Mouse (Mus musculus) MEL-GATA-1-ER (cell line): ENCODE measurements around the gene Cfap58.

Experiments
- DNase-seq: peaks from one replicate; pipeline ENCODE4 v3.0.0-alpha.2; 2012; ENCODE audit warnings: low read depth; ENCODE audit errors: extremely low read depth

The Cfap58 gene

DNA sequence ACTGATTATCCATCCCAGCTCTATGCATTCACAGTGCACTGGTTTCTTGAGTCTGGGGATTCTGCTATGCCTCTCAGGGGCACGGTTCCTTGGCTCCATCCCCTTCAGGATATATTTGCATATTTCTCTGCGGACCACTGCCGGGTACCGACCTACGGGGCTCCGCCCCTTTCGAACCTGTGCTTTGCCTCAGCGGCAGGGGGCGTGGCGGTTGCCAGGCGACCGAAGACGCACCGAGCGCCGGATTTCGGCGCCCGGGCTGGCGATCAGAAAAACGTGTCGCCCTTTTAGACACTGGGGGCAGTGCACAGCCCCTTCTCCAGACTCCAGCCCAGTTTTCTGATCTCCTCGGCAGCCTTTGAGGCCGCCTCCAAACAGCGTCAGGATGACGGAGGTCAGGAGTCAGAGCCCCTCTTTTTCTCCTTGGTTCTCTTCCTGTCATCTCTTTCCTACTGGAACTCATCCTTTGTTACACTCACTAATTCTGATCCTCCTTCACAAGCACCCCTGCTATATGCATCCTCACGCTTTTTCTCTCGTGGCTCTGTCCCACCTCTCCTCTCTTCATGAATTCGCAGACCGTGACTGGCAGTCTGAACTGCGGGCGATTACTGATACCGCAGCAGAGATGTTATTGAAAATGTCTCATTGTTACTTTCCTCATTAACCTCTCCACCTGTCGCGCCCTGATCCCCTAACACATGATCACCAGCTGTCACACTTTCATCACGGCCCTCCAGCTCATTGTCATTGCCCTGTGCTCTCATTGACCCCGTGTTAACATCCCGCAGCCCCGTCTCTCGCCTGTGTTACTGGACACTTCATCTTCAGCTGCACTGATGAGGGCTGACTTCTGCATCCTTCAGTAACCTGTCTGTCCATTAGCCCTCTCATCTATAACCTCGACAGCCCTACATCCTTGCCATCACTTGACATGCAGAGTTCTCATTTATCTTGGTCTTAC, at the start of gene Cfap58:
Gene Cfap58 (plus strand): TSS at position 233 of the 964 bp plus-strand sequence.
- DNase-seq = no peak

- DNase-seq = no peak
Observed at GRCm38 (mm10) chr19:47888037-47888436, 49.4 kb upstream of the Cfap58 start.

DNA sequence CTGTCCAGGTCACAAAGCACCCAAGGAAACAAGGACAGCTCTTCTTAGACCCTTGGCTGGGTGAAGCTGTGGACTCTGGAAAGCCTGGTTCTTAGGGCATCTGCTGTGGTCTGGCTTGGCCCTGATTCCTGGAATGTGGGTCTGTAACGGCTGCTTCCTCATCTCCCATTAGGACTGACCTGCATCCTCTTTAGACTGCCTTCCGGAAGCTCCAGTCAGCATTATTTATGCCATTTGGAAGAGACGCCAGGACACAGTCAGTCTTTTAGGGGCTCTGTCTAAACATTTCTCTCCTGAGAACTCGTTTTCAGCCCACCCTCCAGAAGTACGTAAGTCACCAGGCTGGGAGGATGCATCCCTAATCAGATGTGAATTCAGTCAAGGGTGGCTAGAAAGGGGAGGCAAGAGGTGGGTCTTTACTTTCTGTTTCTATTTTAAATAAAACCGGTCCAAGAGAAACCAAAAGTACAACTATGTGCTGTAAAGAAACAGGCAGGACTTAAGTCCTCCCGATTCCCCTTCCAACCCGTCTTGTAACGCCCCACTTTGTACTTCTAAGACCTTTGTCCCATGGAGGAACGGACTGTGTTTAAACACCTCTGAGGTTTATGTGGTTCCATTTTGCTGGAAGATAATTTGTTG, 46.9 kb upstream of the Cfap58 start:
- no peak for DNase-seq

- DNase-seq = no peak
Observed at GRCm38 (mm10) chr19:47891562-47892312, 45.7 kb upstream of the Cfap58 start.

DNA sequence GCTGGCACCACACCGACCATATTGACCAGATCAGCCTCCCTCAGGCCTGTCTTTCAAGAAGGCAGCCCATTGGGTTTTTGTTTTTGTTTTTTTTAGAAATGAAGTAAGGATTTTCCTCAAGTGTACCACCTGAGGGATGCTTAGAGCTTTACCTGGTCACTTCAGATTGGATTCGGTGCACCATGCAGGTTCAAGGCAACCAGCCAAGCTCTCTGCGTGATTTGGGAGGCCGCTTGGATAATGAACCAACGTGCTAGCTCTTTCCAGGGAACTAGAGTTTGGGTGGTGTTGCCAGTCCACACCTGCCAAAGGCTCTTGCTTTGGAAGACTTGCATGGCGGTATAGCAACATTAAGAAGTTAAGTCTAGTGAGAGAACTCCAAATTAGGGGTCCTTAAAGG, 44.4 kb upstream of the Cfap58 start:
- no peak for DNase-seq

- peak; percentile 94 for DNase-seq
Observed at GRCm38 (mm10) chr19:47898472-47899079, 38.9 kb upstream of the Cfap58 start.

DNA sequence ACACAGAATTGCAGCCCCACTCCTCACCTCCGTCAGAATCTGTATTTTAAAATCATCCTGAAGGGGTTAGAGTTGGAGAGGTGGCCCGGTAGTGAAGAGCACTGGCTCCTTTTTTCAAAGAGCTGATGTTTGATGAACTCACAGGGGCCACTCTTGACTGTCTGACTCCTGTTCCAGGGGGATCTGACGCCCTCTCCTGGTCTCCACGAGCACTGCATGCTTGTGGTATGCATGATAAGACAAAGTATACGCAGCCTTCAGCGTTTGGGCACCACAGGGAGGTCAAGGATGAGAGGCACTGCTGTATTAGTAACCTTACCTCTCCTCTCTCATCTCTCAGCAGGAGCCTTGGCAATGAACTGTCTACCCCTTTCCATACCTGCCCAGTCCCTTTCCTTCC, 37.5 kb upstream of the Cfap58 start:
- DNase-seq = no peak

DNA sequence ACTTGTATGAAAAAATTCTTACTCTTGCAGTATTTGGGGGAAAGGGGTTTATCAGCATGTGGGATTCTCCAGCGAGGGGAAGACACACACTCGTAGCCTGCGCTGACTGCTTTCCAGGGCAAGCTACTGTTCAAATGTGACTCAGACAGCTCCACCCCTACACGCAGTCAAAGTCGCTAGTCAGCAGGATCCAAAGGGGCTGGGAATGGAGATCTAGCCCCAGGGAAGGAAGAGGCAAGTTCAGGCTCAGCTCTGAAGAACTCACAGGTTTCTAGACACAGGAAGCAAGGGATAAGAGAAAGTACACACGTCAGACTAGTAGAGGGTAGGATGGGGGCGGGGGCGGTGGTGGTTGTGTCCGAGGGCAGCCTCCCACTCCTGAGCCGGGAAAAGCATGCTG, 36.9 kb upstream of the Cfap58 start:
- DNase-seq = no peak

DNA sequence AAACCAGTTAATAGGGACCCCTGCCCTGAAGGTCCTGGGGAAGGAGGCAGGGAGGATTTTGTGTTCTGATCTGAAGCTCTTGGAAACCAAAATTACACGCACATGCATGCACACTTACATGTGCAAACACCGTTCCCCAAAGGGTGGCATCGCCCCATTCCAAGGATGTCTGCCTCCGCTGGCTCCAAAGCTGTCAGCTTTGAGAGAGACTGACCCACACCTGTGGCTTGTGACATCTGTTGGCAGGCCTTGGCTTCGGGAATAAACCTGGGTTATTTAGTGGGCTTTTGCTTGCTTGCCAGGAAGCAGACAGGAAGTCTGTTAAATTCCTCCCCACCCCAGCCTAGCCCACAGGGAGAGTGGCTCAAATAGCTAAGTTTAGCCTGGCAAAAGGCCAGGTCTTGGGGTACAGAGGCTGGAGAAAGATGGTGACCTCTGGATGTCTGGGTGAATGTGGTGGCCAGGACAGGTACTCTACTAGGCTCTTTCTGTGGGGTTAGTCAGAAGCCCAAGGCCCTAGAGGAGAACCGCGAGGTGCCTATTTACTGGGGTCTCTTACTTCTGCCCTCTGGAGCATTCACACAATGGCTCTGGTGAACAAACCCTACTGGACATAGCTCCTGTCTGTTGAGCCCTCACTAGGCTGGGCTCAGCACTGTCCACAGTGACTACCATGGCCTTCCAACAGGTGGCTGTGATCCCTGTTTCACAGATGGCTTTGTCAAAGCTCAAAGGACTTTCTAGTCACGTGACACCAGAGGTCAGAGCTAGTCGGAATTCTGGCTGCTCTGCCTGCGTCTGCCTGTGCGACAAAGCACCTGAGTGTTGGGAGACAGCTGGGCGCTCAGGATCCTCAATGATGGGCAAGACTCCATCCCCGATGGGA, 34.9 kb upstream of the Cfap58 start:
- no peak for DNase-seq

GRCm38 (mm10) chr19:47903679-47904078, 33.8 kb upstream of the Cfap58 start:
- no peak for DNase-seq

DNA sequence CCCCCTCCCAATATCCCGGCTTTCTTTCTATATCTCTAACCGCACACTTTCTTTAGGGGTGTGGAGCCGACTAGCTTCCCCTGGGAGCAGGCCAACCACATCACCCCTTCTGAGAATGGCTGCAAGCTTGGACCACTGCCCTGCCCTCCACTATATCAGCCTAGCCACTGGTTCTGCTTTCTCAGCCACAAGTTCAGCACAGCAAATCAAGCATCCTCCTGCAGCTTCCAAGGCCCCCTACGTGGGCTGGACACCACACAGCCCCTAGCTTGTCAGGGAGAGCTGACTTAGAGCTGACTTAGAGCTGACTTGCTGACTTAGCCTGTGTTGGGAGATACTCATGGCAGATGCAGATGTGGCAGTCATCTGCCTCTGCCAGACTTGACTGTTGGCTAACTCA, 32.4 kb upstream of the Cfap58 start:
- no peak for DNase-seq

- DNase-seq = peak; percentile 63
Observed at GRCm38 (mm10) chr19:47905603-47906002, 31.9 kb upstream of the Cfap58 start.

DNA sequence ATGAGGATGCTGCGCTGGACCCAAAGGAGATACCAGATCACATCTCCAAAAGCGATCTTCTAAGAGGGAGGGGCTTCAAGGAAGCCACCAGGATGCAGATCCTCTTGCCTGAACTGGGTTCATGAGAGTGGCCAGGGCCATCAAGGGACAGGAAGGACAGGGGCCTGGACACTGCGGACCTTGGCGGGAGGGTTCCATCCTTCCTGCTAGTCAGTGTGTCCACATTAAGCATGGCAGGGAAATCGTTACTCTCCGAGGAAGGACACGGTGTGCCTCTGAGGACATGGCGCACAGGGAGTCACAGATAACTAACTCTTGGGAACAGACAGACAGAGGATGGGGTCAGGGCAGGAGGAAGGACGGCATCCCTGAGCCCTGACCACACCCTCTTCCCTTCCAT, 29.9 kb upstream of the Cfap58 start:
- DNase-seq = no peak

DNA sequence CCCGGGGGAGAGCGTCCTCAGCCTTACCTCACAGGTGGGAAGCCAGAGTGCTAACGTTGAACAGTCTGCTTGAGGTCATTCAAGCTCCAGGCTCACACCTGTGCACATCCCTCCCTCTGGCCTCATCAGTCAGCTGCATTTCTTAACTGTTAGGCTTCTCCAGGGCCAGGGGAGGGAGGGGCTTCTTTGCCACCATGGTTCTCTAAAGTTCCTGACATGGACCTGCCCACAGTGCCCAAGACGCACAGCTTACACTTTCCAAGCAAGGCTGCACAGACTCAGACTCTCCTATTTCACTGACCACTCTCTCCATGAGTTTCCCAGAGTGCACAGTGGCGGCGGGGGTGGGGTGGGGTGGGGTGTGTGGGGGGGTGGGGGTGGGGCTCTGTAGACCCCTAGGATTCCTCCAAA, 28.5 kb upstream of the Cfap58 start:
- no peak for DNase-seq

DNA sequence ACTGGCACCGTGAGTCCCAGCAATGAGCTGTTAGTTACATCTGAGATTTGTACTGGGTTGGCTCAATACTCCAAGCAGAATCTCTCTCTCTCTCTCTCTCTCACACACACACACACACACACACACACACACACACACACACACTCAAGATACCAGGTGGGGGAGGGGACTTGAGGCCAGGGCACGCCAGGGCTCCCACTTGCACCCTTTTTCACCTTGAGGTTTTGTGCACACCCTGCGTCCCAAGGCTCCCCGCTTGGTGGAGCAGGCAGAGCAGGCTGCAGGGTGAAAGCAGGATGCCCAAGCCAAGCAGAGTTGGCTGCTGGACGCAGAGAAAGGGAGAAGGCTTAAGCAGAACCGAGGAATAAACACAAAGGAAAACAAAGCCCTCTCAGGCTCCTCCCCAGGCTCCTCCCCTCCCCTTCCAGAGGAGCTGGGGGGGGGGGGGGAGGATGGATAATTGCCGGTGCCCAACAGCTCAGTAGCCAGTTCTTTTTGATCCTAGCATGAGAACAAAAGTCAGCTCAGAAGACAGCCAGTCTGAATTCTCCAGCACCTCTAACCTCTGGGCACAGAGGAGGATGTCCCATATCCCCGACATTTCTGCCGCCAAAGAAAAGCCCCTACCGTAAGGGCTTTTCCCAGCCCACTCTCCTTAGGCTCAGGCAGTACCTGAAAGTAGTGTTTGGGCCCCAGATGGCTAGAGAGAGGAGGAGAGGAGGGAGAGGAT, 27.9 kb upstream of the Cfap58 start:
- DNase-seq = no peak

GRCm38 (mm10) chr19:47910117-47910618, 27.3 kb upstream of the Cfap58 start:
- peak; percentile 79 for DNase-seq

GRCm38 (mm10) chr19:47910751-47911150, 26.7 kb upstream of the Cfap58 start:
- DNase-seq = no peak

DNA sequence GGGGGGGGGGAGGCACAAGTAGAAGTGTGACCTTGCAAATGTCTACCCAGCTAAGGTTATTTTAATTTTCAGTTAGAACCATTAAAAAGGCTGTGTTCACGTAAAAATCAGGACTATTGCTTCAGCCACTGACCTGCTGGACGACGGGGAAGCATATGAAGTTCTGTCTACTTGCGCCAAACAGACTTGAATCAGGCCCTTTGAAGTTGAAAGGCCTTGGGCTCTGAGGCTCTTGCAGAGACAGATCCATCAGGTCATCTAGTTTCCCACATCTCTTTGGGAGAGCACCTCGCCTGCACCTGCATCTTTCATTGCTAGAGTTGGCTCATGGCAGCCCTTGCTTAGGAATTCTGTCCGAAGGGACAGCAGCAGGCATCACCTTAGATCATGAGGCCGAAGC, 24.1 kb upstream of the Cfap58 start:
- no peak for DNase-seq

- no peak for DNase-seq
Observed at GRCm38 (mm10) chr19:47914191-47914590, 23.3 kb upstream of the Cfap58 start.

- DNase-seq = no peak
Observed at GRCm38 (mm10) chr19:47915251-47915650, 22.2 kb upstream of the Cfap58 start.
